Mouse (Mus musculus): ENCODE measurements around the gene Snx1. TPM values are rescaled to one million over a fixed set of nuclear protein-coding genes. Genes with fewer than 3 reads are reported as not detected.
A peak's percentile ranks its signal among the peaks of the same experiment; 100 is the strongest.

The Snx1 gene
- total RNA-seq, 2 experiments from 2014 or later: 67.1 to 81.5 TPM

- no peak for ATAC-seq (replicated peaks; ENCODE audit: low FRiP score, poor library complexity, severe bottlenecking)
These were observed 33.7 kb downstream of the Snx1 start for GRCm38 (mm10) chr9:66092664-66093063.

GRCm38 (mm10) chr9:66091327-66092231 lies 34.8 kb downstream of the Snx1 start:
- no peak for ATAC-seq (replicated peaks; ENCODE audit: low FRiP score, poor library complexity, severe bottlenecking)

GRCm38 (mm10) chr9:66090593-66091244 lies 35.7 kb downstream of the Snx1 start:
- ATAC-seq (replicated peaks; ENCODE audit: low FRiP score, poor library complexity, severe bottlenecking): no peak

GRCm38 (mm10) chr9:66088411-66088810 lies 38.0 kb downstream of the Snx1 start:
- ATAC-seq (replicated peaks; ENCODE audit: low FRiP score, poor library complexity, severe bottlenecking): peak; percentile 89

GRCm38 (mm10) chr9:66087062-66087461 lies 39.3 kb downstream of the Snx1 start:
- no peak for ATAC-seq (replicated peaks; ENCODE audit: low FRiP score, poor library complexity, severe bottlenecking)

GRCm38 (mm10) chr9:66084171-66084570 lies 42.2 kb downstream of the Snx1 start:
- no peak for ATAC-seq (replicated peaks; ENCODE audit: low FRiP score, poor library complexity, severe bottlenecking)

- no peak for ATAC-seq (replicated peaks; ENCODE audit: low FRiP score, poor library complexity, severe bottlenecking)
These were observed 44.4 kb downstream of the Snx1 start for GRCm38 (mm10) chr9:66081999-66082398.

- no peak for ATAC-seq (replicated peaks; ENCODE audit: low FRiP score, poor library complexity, severe bottlenecking)
These were observed 45.5 kb downstream of the Snx1 start for GRCm38 (mm10) chr9:66080804-66081459.

GRCm38 (mm10) chr9:66078493-66078892 lies 47.9 kb downstream of the Snx1 start:
- no peak for ATAC-seq (replicated peaks; ENCODE audit: low FRiP score, poor library complexity, severe bottlenecking)

- ATAC-seq (replicated peaks; ENCODE audit: low FRiP score, poor library complexity, severe bottlenecking): 0 out of 2 replicates have a peak, but pooled peaks have one; percentile 20
These were observed 48.3 kb downstream of the Snx1 start for GRCm38 (mm10) chr9:66078072-66078471.

- no peak for ATAC-seq (replicated peaks; ENCODE audit: low FRiP score, poor library complexity, severe bottlenecking)
These were observed 53.6 kb downstream of the Snx1 start for GRCm38 (mm10) chr9:66072754-66073153.

- peak; percentile 41 for ATAC-seq (replicated peaks; ENCODE audit: low FRiP score, poor library complexity, severe bottlenecking)
These were observed 56.2 kb downstream of the Snx1 start for GRCm38 (mm10) chr9:66070151-66070550.

- peak; percentile 87 for ATAC-seq (replicated peaks; ENCODE audit: low FRiP score, poor library complexity, severe bottlenecking)
These were observed 56.8 kb downstream of the Snx1 start, which contains the start of gene Snx22 for GRCm38 (mm10) chr9:66069583-66069982. Gene Snx22, minus strand, starts transcription at chr9:66069719.

GRCm38 (mm10) chr9:66068971-66069391 lies 57.4 kb downstream of the Snx1 start:
- peak; percentile 47 for ATAC-seq (replicated peaks; ENCODE audit: low FRiP score, poor library complexity, severe bottlenecking)

GRCm38 (mm10) chr9:66068056-66068455 lies 58.3 kb downstream of the Snx1 start:
- ATAC-seq (replicated peaks; ENCODE audit: low FRiP score, poor library complexity, severe bottlenecking): no peak

- ATAC-seq (replicated peaks; ENCODE audit: low FRiP score, poor library complexity, severe bottlenecking): peak; percentile 42
These were observed 58.8 kb downstream of the Snx1 start for GRCm38 (mm10) chr9:66067542-66067941.

- ATAC-seq (replicated peaks; ENCODE audit: low FRiP score, poor library complexity, severe bottlenecking): no peak
These were observed 59.6 kb downstream of the Snx1 start for GRCm38 (mm10) chr9:66066791-66067190.

- no peak for ATAC-seq (replicated peaks; ENCODE audit: low FRiP score, poor library complexity, severe bottlenecking)
These were observed 62.1 kb downstream of the Snx1 start for GRCm38 (mm10) chr9:66064316-66064715.

GRCm38 (mm10) chr9:66063446-66063845 lies 62.9 kb downstream of the Snx1 start:
- no peak for ATAC-seq (replicated peaks; ENCODE audit: low FRiP score, poor library complexity, severe bottlenecking)

- no peak for ATAC-seq (replicated peaks; ENCODE audit: low FRiP score, poor library complexity, severe bottlenecking)
These were observed 64.7 kb downstream of the Snx1 start for GRCm38 (mm10) chr9:66061656-66062055.
